Mouse (Mus musculus): ENCODE measurements at regions not wholly inside any gene's neighbourhood (a gene's known extent, or its start where the extent isn't known, plus 50 kb on each side); places are given as distances from the start of the nearest gene placed in this dataset.

DNA sequence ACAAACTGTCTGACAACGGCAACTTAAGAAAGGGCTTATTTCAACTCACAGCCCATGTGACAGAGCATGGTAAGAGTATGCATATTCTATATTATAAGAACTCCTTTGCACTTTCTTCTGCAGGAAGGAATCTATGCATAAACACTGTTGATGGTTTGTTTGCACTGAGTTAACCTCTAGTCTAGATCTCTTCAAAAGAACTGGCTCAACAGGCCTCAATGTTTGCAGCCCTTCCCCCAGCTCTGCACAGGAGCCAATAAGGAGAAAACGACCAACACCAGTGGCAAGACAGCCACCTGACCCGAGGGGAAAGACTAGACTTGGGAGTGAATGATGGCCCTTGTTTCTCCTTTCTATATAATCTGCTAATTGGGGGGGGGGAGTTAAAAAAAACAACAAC lies 231.2 kb upstream of the Tsc22d2 start:
- Histone ChIP-seq H3K27ac (ENCODE audit: insufficient read depth, low read length) (no peak overlapping the region), H3K36me3 (ENCODE audit: control insufficient read depth, insufficient read depth, low read length, poor library complexity, severe bottlenecking) (no peaks in the 10 kb centered on the region), H3K4me3 (ENCODE audit: low read depth, low read length) (no peak overlapping the region), H3K9ac (ENCODE audit: low read depth, poor library complexity, severe bottlenecking) (no peak overlapping the region), H3K9me3 (replicated peaks; ENCODE audit: control insufficient read depth, insufficient read depth, low read length, poor library complexity, severe bottlenecking) (no peaks in the 10 kb centered on the region), H3K4me1 (ENCODE audit: control insufficient read depth, insufficient read depth, low read length) (peaks cover 2% of the 10 kb centered on the region), H3K27me3 (ENCODE audit: control insufficient read depth, insufficient read depth, low read length, poor library complexity, severe bottlenecking) (no peaks in the 10 kb centered on the region)
- TF ChIP-seq EP300 (IDR thresholded peaks at IDR 0.05; ENCODE audit: insufficient read depth, low read depth, low read length) = no peak
- no peak for TF ChIP-seq POLR2A (IDR thresholded peaks at IDR 0.05; ENCODE audit: insufficient read depth, low read length)
- TF ChIP-seq CTCF (IDR thresholded peaks at IDR 0.05; ENCODE audit: low read depth, low read length) = no peak

DNA sequence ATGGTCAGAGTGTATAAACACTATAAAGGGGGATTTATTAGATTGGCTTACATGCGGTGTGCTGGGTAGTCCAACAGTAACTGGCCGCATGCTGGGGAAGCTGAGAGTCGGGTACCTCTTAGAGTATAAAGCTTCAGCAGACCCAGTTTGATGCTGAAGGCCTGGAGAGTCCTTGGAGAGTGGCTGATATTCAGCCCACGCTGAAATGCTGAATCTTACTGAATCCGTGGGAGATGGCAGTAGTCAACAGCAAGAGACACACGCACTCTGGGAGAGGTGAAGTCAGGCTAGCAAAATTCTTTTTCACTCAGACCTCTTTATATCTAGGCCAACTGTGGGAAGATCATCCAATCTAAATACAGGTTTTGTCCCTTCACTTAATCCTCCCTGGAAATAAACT lies 214.1 kb upstream of the Tsc22d2 start:
- Histone ChIP-seq H3K4me3 (ENCODE audit: low read depth, low read length) (no peak overlapping the region), H3K27ac (ENCODE audit: insufficient read depth, low read length) (no peak overlapping the region), H3K36me3 (ENCODE audit: control insufficient read depth, insufficient read depth, low read length, poor library complexity, severe bottlenecking) (no peaks in the 10 kb centered on the region), H3K4me1 (ENCODE audit: control insufficient read depth, insufficient read depth, low read length) (no peaks in the 10 kb centered on the region), H3K9me3 (replicated peaks; ENCODE audit: control insufficient read depth, insufficient read depth, low read length, poor library complexity, severe bottlenecking) (no peaks in the 10 kb centered on the region; the same call in 1 of the 2 replicates), H3K27me3 (ENCODE audit: control insufficient read depth, insufficient read depth, low read length, poor library complexity, severe bottlenecking) (no peaks in the 10 kb centered on the region), H3K9ac (ENCODE audit: low read depth, poor library complexity, severe bottlenecking) (no peak overlapping the region)
- TF ChIP-seq CTCF (IDR thresholded peaks at IDR 0.05; ENCODE audit: low read depth, low read length) (no peak), POLR2A (IDR thresholded peaks at IDR 0.05; ENCODE audit: insufficient read depth, low read length) (no peak), EP300 (IDR thresholded peaks at IDR 0.05; ENCODE audit: insufficient read depth, low read depth, low read length) (no peak)

DNA sequence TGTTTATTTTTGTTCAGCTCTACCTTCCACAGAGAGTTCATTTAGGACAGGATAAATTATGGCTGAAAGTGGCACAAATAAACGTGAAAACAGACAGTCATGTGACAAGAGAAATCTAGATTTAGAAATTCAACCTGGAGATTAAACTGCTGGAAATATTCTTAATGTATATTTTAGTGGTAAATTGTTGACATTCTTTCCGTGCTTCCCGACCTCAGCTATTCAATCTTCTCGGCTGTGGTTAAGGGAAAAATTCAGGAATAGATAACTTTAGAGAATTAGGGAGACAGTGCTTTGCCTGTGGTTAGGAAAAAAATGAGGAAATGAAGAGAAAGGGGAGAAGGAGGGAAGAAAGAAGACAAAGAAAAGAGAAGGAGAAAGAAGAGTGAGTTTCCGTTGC lies 211.7 kb upstream of the Tsc22d2 start:
- Histone ChIP-seq H3K36me3 (ENCODE audit: control insufficient read depth, insufficient read depth, low read length, poor library complexity, severe bottlenecking) (no peaks in the 10 kb centered on the region), H3K27me3 (ENCODE audit: control insufficient read depth, insufficient read depth, low read length, poor library complexity, severe bottlenecking) (no peaks in the 10 kb centered on the region), H3K27ac (ENCODE audit: insufficient read depth, low read length) (no peak overlapping the region), H3K9ac (ENCODE audit: low read depth, poor library complexity, severe bottlenecking) (no peak overlapping the region), H3K4me1 (ENCODE audit: control insufficient read depth, insufficient read depth, low read length) (no peaks in the 10 kb centered on the region), H3K4me3 (ENCODE audit: low read depth, low read length) (no peak overlapping the region), H3K9me3 (replicated peaks; ENCODE audit: control insufficient read depth, insufficient read depth, low read length, poor library complexity, severe bottlenecking) (no peaks in the 10 kb centered on the region; the same call in 1 of the 2 replicates)
- TF ChIP-seq CTCF (IDR thresholded peaks at IDR 0.05; ENCODE audit: low read depth, low read length) = no peak
- no peak for TF ChIP-seq EP300 (IDR thresholded peaks at IDR 0.05; ENCODE audit: insufficient read depth, low read depth, low read length)
- no peak for TF ChIP-seq POLR2A (IDR thresholded peaks at IDR 0.05; ENCODE audit: insufficient read depth, low read length)

DNA sequence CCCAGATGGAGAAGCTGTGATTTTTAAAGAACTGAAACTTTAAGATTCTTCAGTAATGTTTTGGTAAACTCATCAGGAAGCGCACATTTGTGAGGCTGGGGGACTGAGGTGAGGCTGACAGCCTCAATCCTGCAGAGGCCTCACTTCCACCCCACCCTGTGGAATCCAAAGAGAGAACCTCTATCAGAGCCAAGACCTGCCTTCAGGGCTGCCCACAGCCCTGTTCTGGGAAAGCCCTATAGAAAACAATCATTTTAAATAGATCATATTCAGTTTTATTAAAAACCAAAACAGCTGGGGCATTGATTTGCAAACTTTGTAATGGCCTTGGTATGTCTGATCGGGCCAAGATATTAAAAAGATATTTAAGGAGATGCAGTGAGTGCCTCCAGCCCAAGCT lies 210.7 kb upstream of the Tsc22d2 start:
- TF ChIP-seq CTCF (IDR thresholded peaks at IDR 0.05; ENCODE audit: low read depth, low read length) (no peak), POLR2A (IDR thresholded peaks at IDR 0.05; ENCODE audit: insufficient read depth, low read length) (no peak), EP300 (IDR thresholded peaks at IDR 0.05; ENCODE audit: insufficient read depth, low read depth, low read length) (no peak)
- H3K9ac ChIP-seq (ENCODE audit: low read depth, poor library complexity, severe bottlenecking) = no peak overlapping the region

DNA sequence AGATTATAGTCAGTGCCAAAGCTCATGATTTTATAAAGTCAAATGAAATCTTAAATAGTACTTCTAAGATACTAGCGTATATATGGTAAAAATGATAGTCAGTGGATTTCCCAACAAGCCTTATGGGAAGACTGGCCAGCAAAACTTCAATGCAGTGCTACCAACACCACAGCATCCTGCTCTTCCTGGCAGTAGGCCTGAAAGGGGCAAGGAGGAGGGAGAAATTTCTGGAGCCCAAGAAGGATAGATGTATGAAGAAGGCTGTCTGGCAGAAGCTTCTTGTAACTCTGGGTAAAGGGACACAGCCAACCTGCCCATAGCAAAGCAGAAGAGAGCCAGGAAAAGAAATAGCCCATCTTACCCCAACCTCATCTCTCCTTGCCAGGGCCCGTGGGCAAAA lies 209.0 kb upstream of the Tsc22d2 start:
- H3K27ac ChIP-seq (ENCODE audit: insufficient read depth, low read length) = no peak overlapping the region
- no peaks in the 10 kb centered on the region for H3K27me3 ChIP-seq (ENCODE audit: control insufficient read depth, insufficient read depth, low read length, poor library complexity, severe bottlenecking)
- H3K4me1 ChIP-seq (ENCODE audit: control insufficient read depth, insufficient read depth, low read length) = no peaks in the 10 kb centered on the region
- H3K4me3 ChIP-seq (ENCODE audit: low read depth, low read length) = no peak overlapping the region
- TF ChIP-seq POLR2A (IDR thresholded peaks at IDR 0.05; ENCODE audit: insufficient read depth, low read length) (no peak), EP300 (IDR thresholded peaks at IDR 0.05; ENCODE audit: insufficient read depth, low read depth, low read length) (no peak), CTCF (IDR thresholded peaks at IDR 0.05; ENCODE audit: low read depth, low read length) (no peak)
- no peaks in the 10 kb centered on the region for H3K36me3 ChIP-seq (ENCODE audit: control insufficient read depth, insufficient read depth, low read length, poor library complexity, severe bottlenecking)
- no peaks in the 10 kb centered on the region; the same call in 1 of the 2 replicates for H3K9me3 ChIP-seq (replicated peaks; ENCODE audit: control insufficient read depth, insufficient read depth, low read length, poor library complexity, severe bottlenecking)
- no peak overlapping the region for H3K9ac ChIP-seq (ENCODE audit: low read depth, poor library complexity, severe bottlenecking)

More for the DNA sequence above, 210.7 kb upstream of the Tsc22d2 start:
- no peaks in the 10 kb centered on the region for H3K4me1 ChIP-seq (ENCODE audit: control insufficient read depth, insufficient read depth, low read length)
- no peaks in the 10 kb centered on the region for H3K36me3 ChIP-seq (ENCODE audit: control insufficient read depth, insufficient read depth, low read length, poor library complexity, severe bottlenecking)
- no peaks in the 10 kb centered on the region for H3K27me3 ChIP-seq (ENCODE audit: control insufficient read depth, insufficient read depth, low read length, poor library complexity, severe bottlenecking)
- no peak overlapping the region for H3K4me3 ChIP-seq (ENCODE audit: low read depth, low read length)
- no peak overlapping the region for H3K27ac ChIP-seq (ENCODE audit: insufficient read depth, low read length)
- no peaks in the 10 kb centered on the region; the same call in 1 of the 2 replicates for H3K9me3 ChIP-seq (replicated peaks; ENCODE audit: control insufficient read depth, insufficient read depth, low read length, poor library complexity, severe bottlenecking)

DNA sequence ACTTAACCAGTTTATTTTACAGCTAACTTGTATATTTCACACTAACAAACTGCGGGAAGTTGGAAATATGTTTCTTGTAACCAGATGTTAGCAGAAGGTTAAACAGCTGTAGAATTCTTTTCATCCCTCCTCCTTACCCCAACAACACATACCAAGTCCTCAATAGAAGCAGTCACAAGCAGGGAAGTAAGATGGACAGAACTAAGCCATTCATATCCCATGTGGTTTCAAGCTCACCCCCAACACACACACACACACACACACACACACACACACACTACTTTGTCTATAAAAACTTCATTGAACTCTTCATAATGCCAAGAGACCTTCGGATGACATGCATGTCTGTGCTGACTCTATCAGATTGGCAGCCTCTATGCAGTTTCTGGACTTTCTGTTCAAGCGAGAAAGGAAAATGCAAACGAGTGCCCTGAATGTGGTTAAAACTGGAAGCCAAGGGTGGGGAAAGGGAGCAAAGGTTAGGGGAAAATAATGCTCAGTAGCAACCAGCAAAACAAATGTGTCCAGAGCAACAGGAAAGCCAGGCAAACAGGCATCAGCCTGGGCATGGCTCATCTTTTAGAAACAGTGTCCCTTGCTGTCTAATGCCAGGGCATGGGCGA lies 207.6 kb upstream of the Tsc22d2 start:
- no peak overlapping the region for H3K27ac ChIP-seq (ENCODE audit: insufficient read depth, low read length)
- H3K4me1 ChIP-seq (ENCODE audit: control insufficient read depth, insufficient read depth, low read length) = no peaks in the 10 kb centered on the region
- H3K27me3 ChIP-seq (ENCODE audit: control insufficient read depth, insufficient read depth, low read length, poor library complexity, severe bottlenecking) = no peaks in the 10 kb centered on the region
- no peaks in the 10 kb centered on the region for H3K9me3 ChIP-seq (replicated peaks; ENCODE audit: control insufficient read depth, insufficient read depth, low read length, poor library complexity, severe bottlenecking)
- no peak for TF ChIP-seq CTCF (IDR thresholded peaks at IDR 0.05; ENCODE audit: low read depth, low read length)
- H3K36me3 ChIP-seq (ENCODE audit: control insufficient read depth, insufficient read depth, low read length, poor library complexity, severe bottlenecking) = no peaks in the 10 kb centered on the region
- no peak overlapping the region for H3K4me3 ChIP-seq (ENCODE audit: low read depth, low read length)
- H3K9ac ChIP-seq (ENCODE audit: low read depth, poor library complexity, severe bottlenecking) = no peak overlapping the region

All from ES-Bruce4 (cell line).